Mouse (Mus musculus): ENCODE data around the gene Npy1r.

Gene Npy1r

DNA sequence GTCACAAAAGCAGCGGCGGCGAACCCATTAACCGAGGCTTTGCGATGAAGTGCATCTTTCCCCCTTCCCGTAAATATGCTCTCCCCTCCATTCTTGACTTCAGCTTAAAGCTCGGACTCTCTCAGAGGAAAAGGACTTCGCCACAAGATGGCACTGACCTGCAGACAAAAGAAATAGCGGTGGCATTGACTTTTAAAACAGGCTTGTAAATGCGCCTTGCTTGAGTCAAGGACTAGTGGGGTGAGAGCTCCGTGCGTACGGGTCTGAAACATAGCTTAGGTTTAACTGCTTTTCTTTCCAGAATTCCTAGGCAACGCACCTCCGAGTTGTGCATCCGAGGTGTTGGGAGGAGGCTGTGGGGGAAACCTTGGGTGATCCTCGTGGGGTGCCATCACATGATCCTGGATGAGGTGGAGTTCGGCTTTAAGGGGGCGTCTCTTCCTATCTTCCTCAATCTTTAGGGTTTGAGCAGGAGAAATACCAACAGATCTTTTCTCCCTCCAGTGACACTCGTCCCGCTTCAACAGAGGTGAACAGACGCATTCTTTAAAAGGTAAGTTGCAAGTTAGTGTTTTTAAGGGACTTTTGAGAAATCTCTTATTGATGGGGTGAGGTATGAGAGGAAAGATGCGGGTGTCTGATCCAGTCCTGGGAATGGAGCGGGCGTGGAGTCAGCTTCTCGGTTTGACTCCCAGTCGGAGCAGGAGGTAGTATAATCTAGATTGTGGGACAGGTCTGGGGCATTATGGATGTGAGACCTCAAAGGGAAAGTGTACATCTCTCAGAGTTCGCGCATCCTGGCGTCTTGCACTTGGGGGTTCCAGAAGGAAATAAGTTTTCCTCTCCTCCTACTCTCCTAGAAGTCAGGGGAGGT is at the start of gene Npy1r:
Gene Npy1r, plus strand, starts transcription at position 223 of the 874 bp plus-strand sequence.
- DNase-seq (ENCODE audit: low read depth): no peak

GRCm38 (mm10) chr8:66681261-66681660 is 15.7 kb upstream of the Npy1r start:
- DNase-seq (ENCODE audit: low read depth): no peak

DNA sequence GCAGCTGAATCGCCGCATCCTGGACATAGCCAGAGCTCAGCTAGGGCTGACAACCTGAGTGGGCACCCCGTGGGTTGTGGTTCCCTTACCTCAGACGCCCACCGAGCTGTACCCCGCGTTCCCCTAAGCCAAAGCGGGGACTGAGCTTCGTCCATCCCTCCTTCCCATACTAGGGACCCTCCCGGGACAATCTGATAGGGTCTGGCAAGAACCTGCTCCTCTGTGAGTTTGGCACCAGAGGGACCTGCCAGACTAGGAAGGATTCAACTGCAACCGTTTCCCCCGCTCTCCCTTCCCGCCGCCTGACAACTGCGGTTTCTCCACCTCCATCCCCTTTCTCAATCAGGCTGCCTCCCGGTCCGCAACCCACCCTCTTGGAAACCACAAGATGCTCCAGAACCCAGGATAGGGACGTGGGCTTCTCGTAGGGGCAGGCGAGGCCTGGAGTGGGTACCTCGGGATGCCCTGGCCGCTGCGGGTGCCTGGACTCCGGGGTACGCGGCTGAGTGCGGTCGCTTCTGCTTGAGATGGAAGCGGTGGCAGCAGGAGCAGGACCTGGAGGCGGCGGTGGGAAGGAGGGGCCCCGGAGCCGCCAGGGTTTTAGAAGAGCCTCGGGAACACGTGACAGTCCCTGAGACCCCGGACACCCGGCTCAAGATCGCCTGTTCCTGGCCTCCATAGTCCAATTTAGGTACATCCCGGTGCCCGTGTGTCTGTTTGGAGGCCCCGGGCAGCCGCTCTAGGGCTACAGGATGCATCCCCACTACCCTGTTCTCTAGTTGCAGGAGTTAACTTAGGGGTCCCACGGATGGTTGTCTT is 9.3 kb upstream of the Npy1r start, which contains the start of gene Npy5r:
Gene Npy5r, minus strand, starts transcription at position 618 of the 819 bp plus-strand sequence.
- no peak for DNase-seq (ENCODE audit: low read depth)

DNA sequence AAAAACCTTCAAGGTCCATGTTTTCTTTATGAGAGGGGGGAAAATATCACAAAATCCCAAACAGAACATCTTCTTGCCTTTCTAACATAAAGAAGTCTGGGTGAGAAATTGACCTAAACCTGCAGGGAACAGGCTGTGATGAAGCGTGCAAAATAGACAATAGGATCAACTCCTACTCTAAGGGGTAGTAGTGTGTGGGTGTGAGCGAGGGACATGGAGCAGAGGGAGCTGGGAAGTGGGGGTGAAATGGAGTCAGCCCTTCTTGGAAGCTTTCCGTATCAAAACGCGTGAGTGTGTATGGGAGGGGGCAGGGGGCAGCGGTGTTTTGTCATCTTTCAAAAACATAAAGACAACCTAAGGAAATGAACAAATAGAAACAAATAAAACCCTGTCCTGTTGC is 8.6 kb upstream of the Npy1r start:
- no peak for DNase-seq (ENCODE audit: low read depth)

- no peak for DNase-seq (ENCODE audit: low read depth)
Measured at GRCm38 (mm10) chr8:66688799-66689198, 8.2 kb upstream of the Npy1r start.

GRCm38 (mm10) chr8:66690402-66690801 is 6.6 kb upstream of the Npy1r start:
- DNase-seq (ENCODE audit: low read depth): no peak

GRCm38 (mm10) chr8:66698011-66698410 is 1.0 kb downstream of the Npy1r start:
- DNase-seq (ENCODE audit: low read depth): no peak

DNA sequence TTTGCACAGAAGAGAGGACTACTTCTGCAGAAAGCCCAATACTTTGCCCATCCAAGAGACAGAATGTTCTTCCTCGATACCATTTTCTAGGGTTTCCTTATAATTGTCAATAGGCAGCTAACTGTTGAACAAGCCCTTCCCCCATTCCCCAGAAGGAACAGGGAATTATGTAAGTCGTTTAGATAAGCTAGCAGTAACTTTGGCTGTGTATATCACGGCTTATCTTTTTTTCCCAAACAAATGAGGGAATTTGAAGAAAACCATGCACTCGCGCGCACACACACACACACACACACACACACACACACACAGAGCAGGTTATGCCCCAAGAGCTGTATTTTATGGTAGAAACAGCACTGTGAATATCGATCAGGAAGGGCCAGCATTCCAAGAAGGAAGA is 1.8 kb downstream of the Npy1r start:
- no peak for DNase-seq (ENCODE audit: low read depth)

DNA sequence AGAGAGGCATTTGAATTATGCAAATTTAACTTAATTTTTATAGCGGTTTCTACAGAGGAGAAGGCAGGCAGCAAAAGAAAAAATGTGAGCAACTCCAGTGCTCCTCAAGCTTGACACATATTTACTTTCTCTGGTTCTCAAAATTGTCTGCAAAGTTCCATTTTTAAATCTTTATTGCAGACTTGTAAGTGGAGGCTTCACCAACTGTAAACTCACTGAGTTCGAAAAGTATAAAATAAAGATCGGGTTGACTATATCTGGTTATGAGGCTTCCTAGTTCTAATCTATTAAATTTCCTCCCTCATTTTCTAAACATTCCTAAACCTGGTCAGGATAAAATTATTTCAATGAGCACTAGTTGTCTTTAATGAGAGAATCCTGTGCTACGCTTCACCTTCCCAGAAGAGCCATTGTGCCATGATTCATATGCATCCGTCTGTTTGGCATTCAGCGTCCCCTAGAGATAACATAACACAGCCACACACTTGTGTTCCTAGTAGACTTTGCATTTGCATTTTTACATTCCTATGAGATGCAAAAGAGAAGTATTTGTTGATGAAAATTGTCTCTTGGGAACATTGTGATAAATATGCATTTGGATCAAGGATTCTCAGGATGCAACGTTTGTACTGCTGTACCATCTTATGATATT is 17.5 kb downstream of the Npy1r start:
- no peak for DNase-seq (ENCODE audit: low read depth)

DNA sequence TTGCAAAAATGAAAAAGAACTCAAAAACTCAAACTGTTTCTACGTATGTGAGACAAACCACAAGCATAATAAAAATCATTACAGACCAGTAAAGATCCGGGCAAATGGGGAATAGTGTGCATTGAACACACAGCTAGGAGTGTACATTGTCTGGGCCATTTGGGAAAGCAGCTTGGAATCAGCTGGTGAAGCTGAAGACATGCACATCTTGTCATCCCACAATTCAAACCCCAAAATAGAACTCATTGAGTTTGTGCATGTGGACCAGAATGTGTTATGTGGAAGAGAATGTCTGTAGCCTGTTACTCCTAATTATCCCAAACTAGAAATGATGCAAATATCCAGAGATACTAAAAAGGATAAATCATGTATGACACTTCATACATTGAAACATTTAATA is 25.8 kb downstream of the Npy1r start:
- DNase-seq (ENCODE audit: low read depth): no peak

GRCm38 (mm10) chr8:66729446-66729845 is 32.5 kb downstream of the Npy1r start:
- no peak for DNase-seq (ENCODE audit: low read depth)

- DNase-seq (ENCODE audit: low read depth): no peak
Measured at GRCm38 (mm10) chr8:66731957-66732356, 35.0 kb downstream of the Npy1r start.

DNA sequence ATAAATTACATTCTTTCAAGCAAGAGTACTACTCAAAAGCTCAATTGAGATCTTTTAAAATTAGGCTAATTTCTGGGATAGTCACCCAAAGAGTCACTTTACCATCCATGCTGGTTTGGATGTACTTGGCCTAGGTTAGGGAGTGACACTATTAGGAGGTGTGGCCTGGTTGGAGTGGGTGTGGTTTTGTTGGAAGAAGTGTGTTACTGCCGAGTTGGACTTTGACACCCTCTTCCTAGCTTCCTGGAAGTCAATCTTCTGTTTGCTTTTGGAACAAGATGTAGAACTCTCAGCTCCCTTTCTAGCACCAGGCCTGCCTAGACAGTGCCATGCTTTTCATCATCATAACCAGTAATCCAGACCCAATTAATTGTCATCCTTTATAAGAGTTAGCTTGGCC is 45.4 kb downstream of the Npy1r start:
- DNase-seq (ENCODE audit: low read depth): no peak

GRCm38 (mm10) chr8:66745612-66746011 is 48.6 kb downstream of the Npy1r start:
- no peak for DNase-seq (ENCODE audit: low read depth)

DNA sequence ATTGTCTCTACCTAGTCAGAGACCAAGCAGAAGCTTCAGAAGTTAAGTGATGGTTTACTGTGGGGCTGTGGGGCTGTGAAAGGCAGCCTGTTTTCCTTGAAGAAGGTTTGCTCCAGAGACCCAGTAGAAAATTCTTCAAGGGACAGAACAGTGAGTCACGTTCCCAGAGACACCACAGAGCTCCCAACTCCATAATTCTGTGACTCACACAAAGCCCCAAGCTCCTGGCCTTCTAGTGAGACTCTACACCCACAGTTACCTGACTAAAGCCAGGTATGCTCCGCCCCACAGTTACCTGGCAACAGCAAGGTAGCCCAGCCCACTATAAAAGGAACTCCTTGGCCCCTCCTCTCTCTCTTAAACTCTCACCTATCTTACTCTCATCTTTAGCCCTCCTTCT is 54.6 kb downstream of the Npy1r start:
- no peak for DNase-seq (ENCODE audit: low read depth)

DNA sequence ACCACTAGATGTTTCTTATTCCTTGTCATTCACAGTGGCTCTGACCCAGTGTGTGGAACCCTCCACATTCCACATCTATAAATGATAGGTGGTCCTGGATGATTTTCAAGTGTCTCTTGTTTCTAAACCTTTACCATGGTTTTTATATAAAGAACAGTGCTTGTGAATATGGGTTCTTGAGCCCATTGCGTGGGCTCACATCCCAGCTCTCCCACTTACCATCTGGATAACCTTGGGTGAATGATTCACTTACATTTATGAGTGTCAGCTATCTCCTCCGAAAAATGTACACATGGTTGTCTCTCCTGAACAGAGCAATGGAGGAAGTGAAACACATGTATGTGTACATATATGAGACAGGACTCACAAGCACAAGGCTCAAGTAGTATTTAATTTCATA is 59.2 kb downstream of the Npy1r start:
- no peak for DNase-seq (ENCODE audit: low read depth)
